9 mouse cellular contexts compared by ENCODE assay signal in the genomic region with DNA sequence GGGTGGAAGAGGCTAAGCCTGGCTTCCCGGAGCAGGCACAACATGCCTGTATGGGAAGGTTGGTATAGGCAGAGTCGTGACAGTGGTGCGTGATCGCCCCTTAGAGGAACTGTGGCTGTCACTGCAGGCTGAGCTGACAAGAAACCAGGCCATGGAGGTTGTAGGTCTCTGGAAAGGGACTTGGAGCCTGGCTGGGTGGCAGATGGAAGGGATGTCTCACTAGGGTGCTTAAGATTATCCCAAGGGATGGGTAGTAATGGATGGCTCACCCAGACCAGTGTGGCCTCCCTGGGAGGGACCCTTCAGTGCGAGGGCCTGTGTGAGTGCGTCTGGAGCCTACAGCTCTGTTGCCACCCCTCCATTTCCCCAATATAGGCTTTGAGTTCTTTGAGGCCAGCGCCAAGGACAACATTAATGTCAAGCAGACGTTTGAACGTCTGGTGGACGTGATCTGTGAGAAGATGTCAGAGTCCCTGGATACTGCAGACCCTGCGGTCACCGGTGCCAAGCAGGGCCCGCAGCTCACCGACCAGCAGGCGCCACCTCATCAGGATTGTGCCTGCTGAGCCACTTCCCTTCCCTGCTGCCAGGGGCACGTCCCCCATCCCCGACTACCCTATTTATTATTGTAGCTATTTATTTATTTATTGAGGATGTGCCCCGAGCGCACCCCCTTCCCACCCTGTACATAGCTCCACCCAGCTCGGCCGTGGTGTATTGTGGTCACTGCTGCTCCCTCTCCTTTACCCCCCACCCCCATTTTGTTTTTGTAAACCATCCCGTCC. TPM values are rescaled to one million over a fixed set of nuclear protein-coding genes. Genes with fewer than 3 reads are reported as not detected.
DNase-seq lines count a peak whose midpoint lies in the region; ATAC-seq and TF ChIP-seq lines count a peak whose summit lies in the region.
"Had no signal": no experiment of that assay in that cellular context is flagged by ENCODE, and none has a peak within 500 bp of the region (broad histone marks: within the 10 kb centered on the region; RNA-seq: fewer than 3 reads in every experiment).

No protein-coding gene starts in this region.

- peak; percentile 59 for TF ChIP-seq CTCF in cerebellum, adult 2 months (IDR thresholded peaks at IDR 0.05; ENCODE audit: borderline replicate concordance, insufficient read depth, low read depth, low read length)

- peaks cover 29% of the 10 kb centered on the region for H3K36me3 ChIP-seq in hindbrain, embryonic 14.5 days (replicated peaks; ENCODE audit: control insufficient read depth, insufficient read depth)

- WGBS in cerebellum, adult 2 months, result 18% methylated on average over 22 of the region's 22 CpGs
- WGBS in hindbrain, embryonic 14.5 days, result 52% methylated on average over 22 of the region's 22 CpGs

- H3K4me2 ChIP-seq in hindbrain, embryonic 14.5 days (replicated peaks), result no peak overlapping the region

- peaks cover 35% of the 10 kb centered on the region for H3K4me1 ChIP-seq in cerebellum, adult 2 months (ENCODE audit: control insufficient read depth, insufficient read depth, low read length)
- peaks cover 31% of the 10 kb centered on the region for H3K4me1 ChIP-seq in hindbrain, embryonic 14.5 days (replicated peaks; ENCODE audit: control insufficient read depth, insufficient read depth, low read length)

- no peaks in the 10 kb centered on the region for H3K27me3 ChIP-seq in cerebellum, adult 2 months (ENCODE audit: control insufficient read depth, insufficient read depth, low read length)
- H3K27me3 ChIP-seq in hindbrain, embryonic 14.5 days (ENCODE audit: control insufficient read depth, insufficient read depth, low read length), result no peaks in the 10 kb centered on the region

- no peak for TF ChIP-seq POLR2A in cerebellum, adult 2 months (IDR thresholded peaks at IDR 0.05; ENCODE audit: borderline replicate concordance, insufficient read depth, low read length)

- H3K27ac ChIP-seq in cerebellum, adult 2 months (ENCODE audit: insufficient read depth, low read length), result no peak overlapping the region
- no peak overlapping the region for H3K27ac ChIP-seq in hindbrain, embryonic 14.5 days

- no peak overlapping the region for H3K4me3 ChIP-seq in cerebellum, adult 2 months (replicated peaks; ENCODE audit: insufficient read depth, low read depth, low read length)
- H3K4me3 ChIP-seq in hindbrain, embryonic 14.5 days (replicated peaks; ENCODE audit: low read length), result no peak overlapping the region

- peak overlapping the region; percentile 22; the same call in 1 of the 2 replicates for H3K9ac ChIP-seq in hindbrain, embryonic 14.5 days

- H3K9me3 ChIP-seq in hindbrain, embryonic 14.5 days (ENCODE audit: control insufficient read depth, low read length), result no peaks in the 10 kb centered on the region

- peak; percentile 39 to 50 for DNase-seq in layer of hippocampus, postnatal 10 days (ENCODE audit: low spot score in 2 of 2)
- no peak for DNase-seq in layer of hippocampus, adult 9-10 months (ENCODE audit: low spot score)
- DNase-seq in urinary bladder, postnatal 14 days (ENCODE audit: low spot score), result peak; percentile 3
- no peak for DNase-seq in urinary bladder, postnatal 4 days (ENCODE audit: low spot score in 2 of 2)
- DNase-seq in cerebellum, adult 2 months, result peak in 1 of 2 experiments; percentile 50
- no peak for DNase-seq in hindbrain, embryonic 14.5 days (ENCODE audit: low spot score)

- no peak for ATAC-seq in hindbrain, embryonic 14.5 days (ENCODE audit: low FRiP score)
- no peak for ATAC-seq in megakaryocyte-erythroid progenitor cell, adult 5-6 weeks (replicated peaks; ENCODE audit: low FRiP score, low TSS enrichment, poor library complexity, severe bottlenecking)

RNA-seq across cellular contexts. Expression of gene Mpv17l2, which starts 3.0 kb away (rescaled TPM):
- 10 to 100 TPM; 45.3 to 49.9 TPM for total RNA-seq in layer of hippocampus, postnatal 10 days (2021)
- 81.1 and 83.4 TPM in 2 replicates for polyA plus RNA-seq in cerebellum, adult 2 months (2012; rRNA removed)
- 34.4 and 43.5 TPM in 2 replicates for polyA plus RNA-seq in hindbrain, embryonic 14.5 days (2014; fragmentation: Nextera tagmentation; extraction: Ambion mirVana)
- total RNA-seq in megakaryocyte-erythroid progenitor cell, adult 5-6 weeks (2014; fragmentation: Nextera tagmentation), result 58.3 and 111 TPM in 2 replicates
- 4.3 and 17.6 TPM in 2 replicates for total RNA-seq in megakaryocyte-erythroid progenitor cell, adult 5-6 weeks (2017)

RNA-seq across cellular contexts. Expression of gene Rab3a, which starts 3.2 kb away (rescaled TPM):
- total RNA-seq in layer of hippocampus, postnatal 10 days (2021), result 100 to 1,000 TPM; 584 to 714 TPM
- 1,156 and 1,176 TPM in 2 replicates for polyA plus RNA-seq in cerebellum, adult 2 months (2012; rRNA removed)
- 519 and 565 TPM in 2 replicates for polyA plus RNA-seq in hindbrain, embryonic 14.5 days (2014; fragmentation: Nextera tagmentation; extraction: Ambion mirVana)
- 1.8 and 7.0 TPM in 2 replicates for total RNA-seq in megakaryocyte-erythroid progenitor cell, adult 5-6 weeks (2014; fragmentation: Nextera tagmentation)
- 1.2 and 2.8 TPM in 2 replicates for total RNA-seq in megakaryocyte-erythroid progenitor cell, adult 5-6 weeks (2017)

RNA-seq across cellular contexts. Expression of gene Pik3r2, which starts 18.8 kb away (rescaled TPM):
- total RNA-seq in layer of hippocampus, postnatal 10 days (2021), result 100 to 1,000 TPM; 170 to 174 TPM
- 150 and 158 TPM in 2 replicates for polyA plus RNA-seq in cerebellum, adult 2 months (2012; rRNA removed)
- polyA plus RNA-seq in hindbrain, embryonic 14.5 days (2014; fragmentation: Nextera tagmentation; extraction: Ambion mirVana), result 83.0 and 84.6 TPM in 2 replicates
- 30.7 and 51.4 TPM in 2 replicates for total RNA-seq in megakaryocyte-erythroid progenitor cell, adult 5-6 weeks (2014; fragmentation: Nextera tagmentation)
- 29.2 and 33.9 TPM in 2 replicates for total RNA-seq in megakaryocyte-erythroid progenitor cell, adult 5-6 weeks (2017)

RNA-seq across cellular contexts. Expression of gene Pde4c, which starts 34.2 kb away (rescaled TPM):
- under 1 TPM; 0.51 to 0.64 TPM for total RNA-seq in layer of hippocampus, postnatal 10 days (2021)
- polyA plus RNA-seq in cerebellum, adult 2 months (2012; rRNA removed), result 2.5 and 3.0 TPM in 2 replicates
- 0.21 and 0.32 TPM in 2 replicates for polyA plus RNA-seq in hindbrain, embryonic 14.5 days (2014; fragmentation: Nextera tagmentation; extraction: Ambion mirVana)
- 0.28 TPM in 1 of 2 replicates, not detected in the other for total RNA-seq in megakaryocyte-erythroid progenitor cell, adult 5-6 weeks (2014; fragmentation: Nextera tagmentation)
- not detected in 2 replicates for total RNA-seq in megakaryocyte-erythroid progenitor cell, adult 5-6 weeks (2017)

RNA-seq across cellular contexts. Expression of gene Gm3336, which starts 39.4 kb away (rescaled TPM):
- not detected for total RNA-seq in layer of hippocampus, postnatal 10 days (2021)
- 0.13 TPM in 1 of 2 replicates, not detected in the other for polyA plus RNA-seq in cerebellum, adult 2 months (2012; rRNA removed)
- polyA plus RNA-seq in hindbrain, embryonic 14.5 days (2014; fragmentation: Nextera tagmentation; extraction: Ambion mirVana), result not detected in 2 replicates
- not detected in 2 replicates for total RNA-seq in megakaryocyte-erythroid progenitor cell, adult 5-6 weeks (2014; fragmentation: Nextera tagmentation)
- total RNA-seq in megakaryocyte-erythroid progenitor cell, adult 5-6 weeks (2017), result not detected in 2 replicates
- total RNA-seq: layer of hippocampus, adult 8-10 months had no signal
- polyA plus RNA-seq: embryonic facial prominence, embryonic 14.5 days had no signal

Comparison
In these comparisons a context has a peak if more than half of its experiments do, and no peak if none do; other contexts are left out.
1. DNase-seq: peak in layer of hippocampus, postnatal 10 days (2 of 2) and urinary bladder, postnatal 14 days (single experiment); none in layer of hippocampus, adult 9-10 months (single experiment), urinary bladder, postnatal 4 days (0 of 2) and hindbrain, embryonic 14.5 days (single experiment).
2. RNA of gene Rab3a, which starts 3.2 kb away (total RNA-seq): 584 to 714 TPM in layer of hippocampus, postnatal 10 days; 1.2 to 7.0 TPM in megakaryocyte-erythroid progenitor cell, adult 5-6 weeks; every median in the first group is over 10 times any median in the second.